Mouse (Mus musculus) neural tube, embryonic 15.5 days (tissue): Measurements from ENCODE around the gene Tbc1d2b. TPM values are rescaled to one million over a fixed set of nuclear protein-coding genes. Genes with fewer than 3 reads are reported as not detected.
A peak's percentile ranks its signal among the peaks of the same experiment; 100 is the strongest.

Experiments used
- ATAC-seq: fragments of 200-750 bp; cut with Nextera tagmentation; 2 replicates; pipeline ENCODE4 v1.8.0; 2017; ENCODE audit warnings: mild to moderate bottlenecking, moderate TSS enrichment, moderate library complexity; ENCODE audit not compliant: low FRiP score
- H3K27ac ChIP-seq: fragments of 300-500 bp; sonication (generic); replicated peaks from 2 replicates; pipeline ENCODE4 v1.5.1; 2015; ENCODE audit warnings: mild to moderate bottlenecking, inconsistent platforms
- H3K27me3 ChIP-seq: fragments of 300-500 bp; sonication (generic); replicated peaks from 2 replicates; pipeline ENCODE4 v1.6.1; 2015; ENCODE audit warnings: inconsistent platforms
- H3K36me3 ChIP-seq: fragments of 300-500 bp; sonication (generic); 2 replicates; pipeline ENCODE4 v1.6.1; 2015; ENCODE audit warnings: inconsistent platforms
- H3K4me1 ChIP-seq: fragments of 300-500 bp; sonication (generic); 2 replicates; pipeline ENCODE4 v1.6.1; 2015; ENCODE audit warnings: inconsistent platforms
- H3K4me2 ChIP-seq: fragments of 300-500 bp; sonication (generic); 2 replicates; pipeline ENCODE4 v1.6.1; 2015; ENCODE audit warnings: inconsistent platforms, mild to moderate bottlenecking, moderate library complexity
- H3K4me3 ChIP-seq: fragments of 300-500 bp; sonication (generic); replicated peaks from 2 replicates; pipeline ENCODE4 v1.5.1; 2015; ENCODE audit warnings: mild to moderate bottlenecking, inconsistent platforms
- H3K9ac ChIP-seq: fragments of 300-500 bp; sonication (generic); replicated peaks from 2 replicates; pipeline ENCODE4 v1.6.1; 2015; ENCODE audit warnings: mild to moderate bottlenecking, inconsistent platforms
- H3K9me3 ChIP-seq: fragments of 300-500 bp; sonication (generic); replicated peaks from 2 replicates; pipeline ENCODE4 v1.6.1; 2016; ENCODE audit warnings: inconsistent platforms
- WGBS: fragments of 180-500 bp; shearing (Covaris S2); methylation state at CpG from one replicate; pipeline ENCODE4 v1.1.7; 2015; ENCODE audit warnings: mixed read lengths; 5-methylcytosine and 5-hydroxymethylcytosine counted together
- polyA plus RNA-seq: library from polyadenylated mRNA; unstranded; fragments of >200 nt; fragmentation: Nextera tagmentation; extraction: Ambion mirVana; gene quantifications from 2 replicates; pipeline ENCODE4 v1.2.1, GENCODE M21; 2015

Gene Tbc1d2b
- polyA plus RNA-seq, 1 experiment from 2014 or later, result 6.1 TPM

DNA sequence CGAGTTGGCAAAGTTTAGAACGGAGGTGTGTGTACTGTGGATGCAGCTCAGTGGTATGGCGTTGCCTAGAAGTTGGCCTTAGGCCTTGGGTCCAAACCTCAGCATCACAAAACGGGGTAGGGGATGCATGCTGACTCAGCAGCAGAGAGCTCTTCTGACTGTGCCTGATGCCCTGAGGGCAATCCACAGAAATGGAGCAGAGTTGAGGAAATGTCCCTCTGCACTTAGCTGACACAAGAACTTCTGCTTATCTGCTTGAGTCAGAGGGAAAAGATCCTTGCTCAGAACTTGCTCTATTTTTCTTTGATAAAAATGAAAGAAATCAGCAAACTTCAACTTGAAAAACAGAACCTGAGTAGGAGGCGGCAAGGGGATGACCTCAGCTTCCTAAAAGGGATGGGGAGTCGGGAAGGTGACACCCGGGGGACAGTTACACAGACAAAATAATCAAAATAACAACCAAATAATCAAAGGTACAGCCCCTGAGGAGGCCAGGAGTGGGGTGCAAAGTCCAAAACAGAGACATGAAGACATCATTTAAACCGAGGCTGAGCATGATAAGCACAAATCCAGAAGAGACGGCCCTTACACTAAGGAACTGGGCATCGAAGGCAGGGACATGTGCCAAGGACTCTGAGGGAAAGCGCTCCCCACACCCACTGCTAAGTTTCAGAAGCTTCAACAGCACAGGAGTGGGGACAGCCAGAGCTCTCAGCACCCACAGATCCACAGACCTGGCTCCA, 54.2 kb downstream of the Tbc1d2b start:
- no peak overlapping the region for H3K4me2 ChIP-seq
- 84% methylated on average over 11 of the region's 11 CpGs for WGBS
- no peak overlapping the region for H3K4me3 ChIP-seq
- no peak overlapping the region for H3K27ac ChIP-seq
- H3K9me3 ChIP-seq, result no peaks in the 10 kb centered on the region
- H3K4me1 ChIP-seq, result no peaks in the 10 kb centered on the region
- 0 out of 2 replicates have a peak overlapping the region, but pooled peaks have one; percentile 7 for H3K9ac ChIP-seq
- ATAC-seq, result no peak
- peaks cover 50% of the 10 kb centered on the region for H3K36me3 ChIP-seq
- no peaks in the 10 kb centered on the region for H3K27me3 ChIP-seq

DNA sequence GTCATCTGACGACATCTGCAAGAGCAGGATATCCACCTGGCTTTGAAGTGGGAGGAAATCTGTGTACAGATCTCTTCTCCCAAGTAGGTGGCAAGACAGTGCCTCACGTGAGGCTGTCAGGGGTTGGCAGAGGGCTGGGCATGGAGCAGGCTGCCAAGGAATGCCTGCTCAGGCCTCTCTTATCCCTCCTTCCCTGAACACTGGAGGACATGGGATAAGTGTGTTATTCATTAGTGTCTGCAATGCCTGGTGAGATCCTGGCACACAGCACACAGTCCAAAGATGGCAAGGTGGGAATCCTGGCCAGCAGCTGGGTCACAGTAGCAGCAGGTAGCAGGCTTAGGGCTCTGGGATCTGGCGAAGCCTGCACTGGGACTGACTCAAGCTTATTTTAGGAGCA, 57.5 kb downstream of the Tbc1d2b start:
- no peak for ATAC-seq
- 88% methylated on average over 3 of the region's 3 CpGs for WGBS
- H3K4me3 ChIP-seq, result no peak overlapping the region
- H3K4me2 ChIP-seq, result no peak overlapping the region
- H3K4me1 ChIP-seq, result no peaks in the 10 kb centered on the region
- no peak overlapping the region for H3K9ac ChIP-seq
- no peaks in the 10 kb centered on the region for H3K9me3 ChIP-seq
- no peak overlapping the region for H3K27ac ChIP-seq
- peaks cover 43% of the 10 kb centered on the region for H3K36me3 ChIP-seq
- no peaks in the 10 kb centered on the region for H3K27me3 ChIP-seq

DNA sequence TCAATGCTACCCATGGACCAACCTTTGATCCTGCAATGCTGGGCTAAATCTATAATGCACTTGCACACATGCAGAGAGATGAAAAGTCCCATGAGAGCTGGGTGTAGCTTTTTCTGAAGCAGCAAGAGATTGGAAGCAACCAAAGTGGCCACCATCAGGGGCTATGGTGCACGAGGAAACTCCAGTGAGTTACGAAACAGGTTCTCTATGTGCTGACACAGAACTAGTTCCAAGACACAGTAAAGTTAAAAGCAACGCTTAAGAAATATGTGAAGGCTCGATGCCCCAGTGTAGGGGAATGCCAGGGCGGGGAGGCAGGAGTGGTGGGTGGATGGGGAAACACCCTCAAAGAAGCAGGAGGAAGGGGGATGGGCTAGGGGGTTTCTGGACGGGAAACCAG, 61.9 kb downstream of the Tbc1d2b start:
- no peaks in the 10 kb centered on the region for H3K27me3 ChIP-seq
- WGBS, result 85% methylated on average over 6 of the region's 6 CpGs
- H3K4me2 ChIP-seq, result no peak overlapping the region
- no peak overlapping the region for H3K9ac ChIP-seq
- no peak overlapping the region for H3K4me3 ChIP-seq
- no peaks in the 10 kb centered on the region for H3K9me3 ChIP-seq
- ATAC-seq, result no peak
- H3K4me1 ChIP-seq, result no peaks in the 10 kb centered on the region; the same call in 1 of the 2 replicates
- peaks cover 30% of the 10 kb centered on the region for H3K36me3 ChIP-seq
- H3K27ac ChIP-seq, result no peak overlapping the region

DNA sequence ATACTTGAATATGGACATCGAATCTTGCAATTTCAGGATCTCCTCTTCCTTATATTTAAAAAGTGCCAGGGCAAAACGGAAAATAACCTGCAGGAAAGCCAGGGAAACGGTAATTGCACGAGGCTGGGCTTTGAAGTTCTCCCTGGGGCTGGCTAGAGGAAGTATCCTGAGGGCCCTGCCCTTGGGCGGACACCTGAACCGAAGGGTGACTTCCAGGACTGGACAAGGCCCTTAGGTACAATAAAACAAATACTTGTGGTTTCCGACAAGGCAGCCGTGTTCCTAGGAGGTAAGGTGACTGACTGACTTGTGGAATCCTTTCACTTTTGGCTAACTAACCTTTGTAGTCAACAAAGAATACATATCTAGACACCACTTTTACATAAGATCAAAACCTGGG, 62.8 kb downstream of the Tbc1d2b start:
- Histone ChIP-seq H3K4me3 (no peak overlapping the region), H3K27me3 (no peaks in the 10 kb centered on the region), H3K36me3 (peaks cover 26% of the 10 kb centered on the region), H3K4me1 (no peaks in the 10 kb centered on the region; the same call in 1 of the 2 replicates), H3K27ac (no peak overlapping the region), H3K4me2 (no peak overlapping the region), H3K9ac (no peak overlapping the region), H3K9me3 (no peaks in the 10 kb centered on the region)
- no peak for ATAC-seq
- WGBS, result 82% methylated on average over 8 of the region's 8 CpGs

DNA sequence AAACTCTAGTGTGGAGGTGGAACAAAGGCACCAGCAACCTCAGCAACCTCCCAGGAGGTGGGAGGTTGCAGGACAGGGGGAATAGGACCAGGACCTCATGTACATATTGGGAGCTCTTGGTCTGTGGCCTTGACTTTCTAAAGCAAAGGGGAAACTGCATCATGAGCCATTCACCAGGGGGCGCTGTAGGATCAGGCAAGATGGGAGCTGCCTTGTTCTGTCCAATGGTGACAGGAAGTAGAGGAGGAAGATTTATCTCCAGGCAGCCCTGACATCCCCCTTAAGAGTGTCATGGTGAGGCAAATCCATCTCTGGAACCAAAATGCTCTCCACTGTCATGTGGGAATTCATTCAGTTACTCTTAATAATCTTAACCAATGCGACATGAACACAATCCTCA, 64.1 kb downstream of the Tbc1d2b start:
- WGBS, result 54% methylated on average over 2 of the region's 2 CpGs
- peak; percentile 60 for ATAC-seq

DNA sequence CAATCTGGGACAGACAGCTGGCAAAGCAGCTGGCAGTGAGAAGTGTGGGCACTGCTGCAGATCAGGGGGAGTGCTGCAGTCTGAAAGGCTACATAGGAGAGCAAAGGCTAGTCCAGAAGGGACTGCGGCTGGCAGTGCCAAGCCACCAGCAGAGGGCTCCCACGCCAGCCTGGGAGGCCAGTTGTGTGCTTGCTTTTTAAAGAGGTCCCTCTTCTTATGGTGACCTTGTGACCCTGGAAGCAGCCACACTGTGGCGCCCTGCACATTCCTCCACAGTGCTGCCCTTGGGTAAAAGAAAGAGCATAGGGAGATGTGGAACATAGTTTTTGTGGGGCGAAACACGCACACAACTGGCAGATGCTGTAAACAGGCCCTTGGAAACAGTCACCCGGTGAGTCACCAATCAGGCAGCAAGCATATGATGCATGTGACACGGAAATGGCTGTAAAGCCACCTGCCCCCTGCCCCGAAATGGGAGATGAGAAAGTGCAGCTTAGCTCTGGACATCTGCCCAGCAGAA, 66.1 kb downstream of the Tbc1d2b start:
- Histone ChIP-seq H3K4me2 (no peak overlapping the region), H3K4me3 (no peak overlapping the region), H3K9ac (no peak overlapping the region), H3K9me3 (no peaks in the 10 kb centered on the region), H3K27ac (no peak overlapping the region), H3K36me3 (peaks cover 36% of the 10 kb centered on the region), H3K27me3 (no peaks in the 10 kb centered on the region), H3K4me1 (no peaks in the 10 kb centered on the region; the same call in 1 of the 2 replicates)
- WGBS, result 61% methylated on average over 8 of the region's 8 CpGs
- no peak for ATAC-seq

More for the DNA sequence above, 64.1 kb downstream of the Tbc1d2b start:
- Histone ChIP-seq H3K27me3 (no peaks in the 10 kb centered on the region), H3K4me1 (no peaks in the 10 kb centered on the region; the same call in 1 of the 2 replicates), H3K4me3 (no peak overlapping the region), H3K36me3 (peaks cover 26% of the 10 kb centered on the region), H3K9me3 (no peaks in the 10 kb centered on the region), H3K27ac (no peak overlapping the region), H3K9ac (no peak overlapping the region), H3K4me2 (no peak overlapping the region)

DNA sequence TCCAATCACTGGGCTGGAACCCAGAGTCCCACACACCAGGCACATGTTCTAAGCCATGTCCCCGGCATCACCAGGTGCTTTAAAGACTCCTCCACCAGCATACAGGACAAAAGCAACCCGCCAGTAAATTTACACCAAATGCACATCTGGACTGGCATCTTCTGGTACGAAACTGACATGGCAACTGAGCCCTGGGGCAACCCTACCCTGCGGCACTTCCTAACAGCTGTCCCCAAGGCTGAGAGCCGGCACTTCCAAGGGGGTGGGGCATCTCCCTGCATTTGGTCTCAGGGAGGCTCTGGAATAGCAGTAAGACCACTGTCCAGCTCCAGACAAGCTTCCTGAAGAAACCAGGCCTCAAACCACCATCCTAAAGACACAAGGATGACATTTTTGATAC, 67.4 kb downstream of the Tbc1d2b start:
- H3K36me3 ChIP-seq, result peaks cover 39% of the 10 kb centered on the region

DNA sequence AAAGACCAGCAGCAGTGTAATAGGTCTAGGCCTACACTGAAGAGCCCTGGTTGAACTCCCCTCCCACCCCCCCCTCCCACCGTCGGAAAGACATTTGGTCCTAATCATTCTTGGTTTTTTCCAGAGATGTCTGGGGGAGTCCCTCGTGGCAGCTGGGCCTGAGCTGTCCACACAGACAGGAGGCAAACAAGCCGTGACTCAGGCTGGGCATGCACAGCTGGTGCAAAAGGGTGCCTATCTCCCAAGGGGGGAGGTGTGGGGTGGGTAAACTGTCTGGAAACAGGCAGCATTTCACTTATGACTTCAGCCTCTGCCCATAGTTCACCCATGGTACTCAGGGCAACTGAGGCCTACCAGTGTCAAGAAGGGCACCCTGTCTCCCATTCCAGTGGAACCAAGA, 69.1 kb downstream of the Tbc1d2b start:
- ATAC-seq, result no peak
- 60% methylated on average over 4 of the region's 4 CpGs for WGBS

More for the DNA sequence above, 67.4 kb downstream of the Tbc1d2b start:
- Histone ChIP-seq H3K4me1 (no peaks in the 10 kb centered on the region; the same call in 1 of the 2 replicates), H3K9me3 (no peaks in the 10 kb centered on the region), H3K4me2 (no peak overlapping the region), H3K27me3 (no peaks in the 10 kb centered on the region), H3K27ac (no peak overlapping the region), H3K9ac (no peak overlapping the region), H3K4me3 (no peak overlapping the region)
- WGBS, result 85% methylated on average over 5 of the region's 5 CpGs
- ATAC-seq, result no peak

DNA sequence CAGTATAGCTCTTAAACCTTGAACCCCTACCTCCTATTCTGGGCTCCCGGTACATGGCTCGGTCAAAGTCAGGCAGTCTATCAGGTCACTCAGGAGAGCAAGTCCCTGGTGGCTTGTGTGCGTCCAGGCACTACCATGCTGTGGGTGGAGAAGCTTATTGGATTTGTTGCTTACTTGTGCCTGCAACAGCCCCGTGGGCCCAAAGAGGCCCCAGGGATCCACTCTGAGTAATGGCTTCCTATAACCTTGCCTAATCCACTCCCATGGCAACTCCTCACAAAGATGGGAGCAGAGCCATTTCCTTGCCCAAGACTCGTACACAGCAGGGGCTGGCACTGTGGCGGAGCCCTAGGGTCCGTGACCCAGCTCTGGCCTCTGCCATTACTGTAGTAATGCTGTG, 69.5 kb downstream of the Tbc1d2b start:
- no peak overlapping the region for H3K4me2 ChIP-seq
- H3K4me1 ChIP-seq, result no peaks in the 10 kb centered on the region
- no peaks in the 10 kb centered on the region for H3K9me3 ChIP-seq
- WGBS, result 69% methylated on average over 7 of the region's 7 CpGs
- no peak for ATAC-seq
- H3K9ac ChIP-seq, result no peak overlapping the region
- H3K4me3 ChIP-seq, result no peak overlapping the region
- H3K36me3 ChIP-seq, result peaks cover 40% of the 10 kb centered on the region
- H3K27me3 ChIP-seq, result no peaks in the 10 kb centered on the region
- no peak overlapping the region for H3K27ac ChIP-seq

More for the DNA sequence above, 69.1 kb downstream of the Tbc1d2b start:
- Histone ChIP-seq H3K27ac (no peak overlapping the region), H3K4me2 (no peak overlapping the region), H3K27me3 (no peaks in the 10 kb centered on the region), H3K9me3 (no peaks in the 10 kb centered on the region), H3K36me3 (peaks cover 40% of the 10 kb centered on the region), H3K9ac (no peak overlapping the region), H3K4me1 (no peaks in the 10 kb centered on the region; the same call in 1 of the 2 replicates), H3K4me3 (no peak overlapping the region)

DNA sequence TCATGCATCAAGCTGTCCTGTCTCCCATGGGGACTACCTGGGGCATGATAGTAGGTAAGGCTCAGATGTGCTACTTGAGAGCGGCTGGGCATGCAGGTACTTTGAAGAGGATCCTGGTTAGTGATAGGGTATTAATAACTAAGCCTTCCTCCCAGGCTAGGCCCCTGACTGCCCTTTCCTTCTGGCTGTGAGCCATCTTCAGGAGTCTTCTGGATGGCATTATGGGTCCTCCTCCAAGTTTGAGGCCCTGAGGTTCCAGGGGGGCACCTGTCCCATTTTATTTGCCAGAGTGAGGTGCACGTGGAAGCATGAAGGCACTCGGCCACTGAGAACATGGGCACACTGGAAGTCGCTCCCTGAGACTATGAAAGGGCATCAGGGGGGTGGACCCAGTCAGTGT, 70.1 kb downstream of the Tbc1d2b start:
- Histone ChIP-seq H3K27ac (no peak overlapping the region), H3K4me1 (no peaks in the 10 kb centered on the region), H3K4me3 (no peak overlapping the region), H3K9ac (no peak overlapping the region), H3K4me2 (no peak overlapping the region), H3K9me3 (no peaks in the 10 kb centered on the region), H3K27me3 (no peaks in the 10 kb centered on the region), H3K36me3 (peaks cover 42% of the 10 kb centered on the region)
- 96% methylated on average over 4 of the region's 4 CpGs for WGBS
- ATAC-seq, result no peak

DNA sequence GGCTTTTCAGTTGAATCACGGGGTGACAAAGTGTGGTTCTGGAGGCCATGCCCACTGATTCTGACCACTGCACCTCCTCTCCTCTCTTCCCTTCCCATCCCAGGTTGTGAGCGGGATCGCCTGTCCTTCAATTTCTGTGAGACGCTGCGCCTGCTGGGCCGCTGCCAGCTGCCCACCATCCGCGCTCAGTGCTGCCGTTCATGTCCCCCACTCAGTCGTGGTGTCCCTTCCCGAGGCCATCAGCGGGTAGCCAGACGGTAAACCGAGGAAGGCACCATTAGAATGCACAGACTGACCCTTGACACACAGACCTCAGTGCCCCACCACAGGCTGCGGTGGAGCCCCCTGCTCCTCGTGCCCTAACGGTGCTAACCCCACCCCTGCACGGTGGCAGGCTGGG, 71.0 kb downstream of the Tbc1d2b start:
- no peak overlapping the region for H3K4me2 ChIP-seq
- WGBS, result 96% methylated on average over 18 of the region's 18 CpGs
- H3K4me3 ChIP-seq, result no peak overlapping the region
- no peak overlapping the region for H3K9ac ChIP-seq
- no peak for ATAC-seq
- no peak overlapping the region for H3K27ac ChIP-seq
- no peaks in the 10 kb centered on the region for H3K9me3 ChIP-seq
- H3K27me3 ChIP-seq, result no peaks in the 10 kb centered on the region
- H3K36me3 ChIP-seq, result peaks cover 43% of the 10 kb centered on the region; the same call in 1 of the 2 replicates
- no peaks in the 10 kb centered on the region for H3K4me1 ChIP-seq
